Mouse (Mus musculus) lung, adult 2 months (tissue): Measurements from ENCODE around the gene Gm17018.

Experiments used
- CTCF ChIP-seq: fragments of 200-500 bp; IDR thresholded peaks from 2 replicates; pipeline ENCODE4 v1.5.1; 2011; ENCODE audit warnings: mild to moderate bottlenecking, low read length, control low read depth; ENCODE audit not compliant: insufficient read depth
- POLR2A ChIP-seq: fragments of 200-500 bp; IDR thresholded peaks from 2 replicates; pipeline ENCODE4 v1.6.1; 2011; ENCODE audit warnings: low read depth, mild to moderate bottlenecking, control low read depth, low read length, borderline replicate concordance; ENCODE audit errors: extremely low read depth

- TF ChIP-seq CTCF = no peak
- no peak for TF ChIP-seq POLR2A
Measured at GRCm38 (mm10) chr19:45596019-45596418, 35.6 kb downstream of the Gm17018 start.
